Mouse (Mus musculus): ENCODE measurements around the gene Traip. TPM values are rescaled to one million over a fixed set of nuclear protein-coding genes. Genes with fewer than 3 reads are reported as not detected.
"Not testable (repeated sequence)": the region's sequence is repeated elsewhere in the genome, so short reads cannot be mapped to it uniquely, and the experiment has no call there.

The Traip gene
- polyA plus RNA-seq, 1 experiment from 2014 or later: 8.6 TPM

DNA sequence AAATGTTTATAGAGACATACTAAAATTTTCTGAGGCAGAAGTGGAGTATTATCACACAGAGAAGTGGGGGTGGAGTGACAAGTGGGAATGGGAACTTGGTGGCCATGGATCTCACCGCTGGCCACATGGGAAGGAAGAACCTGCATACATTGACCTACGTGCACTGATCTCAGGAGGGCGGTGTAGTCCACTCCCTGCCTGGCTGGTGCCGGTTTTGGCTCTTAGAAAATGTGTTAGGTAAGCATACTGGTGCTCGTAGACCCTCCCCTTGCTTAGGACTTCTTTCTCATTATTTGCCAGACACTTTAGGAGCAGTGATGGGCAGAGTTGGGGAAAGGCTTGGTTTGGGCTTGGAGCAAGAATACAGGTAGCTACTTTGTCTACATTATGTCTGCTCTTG is 58.1 kb downstream of the Traip start:
- Histone ChIP-seq H3K27ac (no peak overlapping the region), H3K27me3 (ENCODE audit: control insufficient read depth, insufficient read depth, low read length) (no peaks in the 10 kb centered on the region), H3K4me3 (replicated peaks; ENCODE audit: low read length) (no peak overlapping the region), H3K9ac (no peak overlapping the region), H3K36me3 (replicated peaks; ENCODE audit: control insufficient read depth, insufficient read depth) (peaks cover 5% of the 10 kb centered on the region; the same call in 1 of the 2 replicates), H3K9me3 (ENCODE audit: control insufficient read depth, low read length) (no peaks in the 10 kb centered on the region), H3K4me2 (replicated peaks) (no peak overlapping the region), H3K4me1 (replicated peaks; ENCODE audit: control insufficient read depth, insufficient read depth, low read length) (peaks cover 18% of the 10 kb centered on the region)
- no peak for ATAC-seq (ENCODE audit: low FRiP score)
- WGBS: 86% methylated on average over 5 of the region's 5 CpGs
- no peak for DNase-seq (ENCODE audit: low spot score)

- no peaks in the 10 kb centered on the region for H3K27me3 ChIP-seq (ENCODE audit: control insufficient read depth, insufficient read depth, low read length)
- peaks cover 5% of the 10 kb centered on the region; the same call in 1 of the 2 replicates for H3K4me1 ChIP-seq (replicated peaks; ENCODE audit: control insufficient read depth, insufficient read depth, low read length)
- no peak overlapping the region for H3K27ac ChIP-seq
- no peak for DNase-seq (ENCODE audit: low spot score)
- H3K9me3 ChIP-seq (ENCODE audit: control insufficient read depth, low read length): no peaks in the 10 kb centered on the region
- ATAC-seq (ENCODE audit: low FRiP score): no peak
- H3K4me2 ChIP-seq (replicated peaks): no peak overlapping the region
- no peak overlapping the region for H3K4me3 ChIP-seq (replicated peaks; ENCODE audit: low read length)
- H3K36me3 ChIP-seq (replicated peaks; ENCODE audit: control insufficient read depth, insufficient read depth): peaks cover 14% of the 10 kb centered on the region; the same call in 1 of the 2 replicates
- no peak overlapping the region for H3K9ac ChIP-seq
These were observed 60.4 kb downstream of the Traip start for GRCm38 (mm10) chr9:108010385-108010784.

DNA sequence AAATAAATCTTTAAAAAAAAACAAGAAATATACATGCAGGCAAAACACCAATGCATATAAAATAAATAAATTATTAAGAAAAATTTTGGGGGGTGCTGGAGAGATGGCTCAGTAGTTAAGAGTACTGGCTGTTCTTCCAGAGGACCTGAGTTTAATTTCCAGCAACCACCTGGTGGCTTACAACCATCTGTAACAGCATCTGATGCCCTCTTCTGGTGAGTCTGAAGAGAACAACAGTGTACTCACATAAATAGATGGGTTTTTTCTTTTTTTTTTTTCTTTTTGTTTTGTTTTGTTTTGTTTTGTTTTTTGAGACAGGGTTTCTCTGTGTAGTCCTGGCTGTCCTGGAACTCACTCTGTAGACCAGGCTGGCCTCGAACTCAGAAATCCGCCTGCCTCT is 63.6 kb downstream of the Traip start:
- ATAC-seq (ENCODE audit: low FRiP score); H3K4me3 ChIP-seq (replicated peaks; ENCODE audit: low read length); H3K4me1 ChIP-seq (replicated peaks; ENCODE audit: control insufficient read depth, insufficient read depth, low read length); DNase-seq (ENCODE audit: low spot score); H3K4me2 ChIP-seq (replicated peaks); H3K9ac ChIP-seq; H3K27ac ChIP-seq; H3K27me3 ChIP-seq (ENCODE audit: control insufficient read depth, insufficient read depth, low read length); H3K9me3 ChIP-seq (ENCODE audit: control insufficient read depth, low read length): not testable (repeated sequence)
- WGBS: 100% methylated on average over 2 of the region's 2 CpGs
- H3K36me3 ChIP-seq (replicated peaks; ENCODE audit: control insufficient read depth, insufficient read depth): peaks cover 23% of the 10 kb centered on the region

GRCm38 (mm10) chr9:108017127-108017526 is 67.2 kb downstream of the Traip start:
- H3K36me3 ChIP-seq (replicated peaks; ENCODE audit: control insufficient read depth, insufficient read depth): peaks cover 23% of the 10 kb centered on the region
- H3K4me2 ChIP-seq (replicated peaks): no peak overlapping the region
- no peaks in the 10 kb centered on the region for H3K27me3 ChIP-seq (ENCODE audit: control insufficient read depth, insufficient read depth, low read length)
- ATAC-seq (ENCODE audit: low FRiP score): no peak
- H3K9ac ChIP-seq: no peak overlapping the region
- DNase-seq (ENCODE audit: low spot score): no peak
- H3K9me3 ChIP-seq (ENCODE audit: control insufficient read depth, low read length): no peaks in the 10 kb centered on the region
- WGBS: 89% methylated on average over 3 of the region's 3 CpGs
- H3K4me1 ChIP-seq (replicated peaks; ENCODE audit: control insufficient read depth, insufficient read depth, low read length): no peaks in the 10 kb centered on the region
- no peak overlapping the region for H3K27ac ChIP-seq
- H3K4me3 ChIP-seq (replicated peaks; ENCODE audit: low read length): no peak overlapping the region

- WGBS: 100% methylated on average over 1 of the region's 1 CpGs
- no peaks in the 10 kb centered on the region for H3K4me1 ChIP-seq (replicated peaks; ENCODE audit: control insufficient read depth, insufficient read depth, low read length)
These were observed 70.8 kb downstream of the Traip start for GRCm38 (mm10) chr9:108020741-108021140.

More at GRCm38 (mm10) chr9:108020741-108021140, 70.8 kb downstream of the Traip start:
- H3K9ac ChIP-seq: no peak overlapping the region
- no peak overlapping the region for H3K27ac ChIP-seq
- no peaks in the 10 kb centered on the region for H3K27me3 ChIP-seq (ENCODE audit: control insufficient read depth, insufficient read depth, low read length)
- no peaks in the 10 kb centered on the region for H3K9me3 ChIP-seq (ENCODE audit: control insufficient read depth, low read length)
- no peak for ATAC-seq (ENCODE audit: low FRiP score)
- H3K4me3 ChIP-seq (replicated peaks; ENCODE audit: low read length): no peak overlapping the region
- no peak overlapping the region for H3K4me2 ChIP-seq (replicated peaks)
- no peak for DNase-seq (ENCODE audit: low spot score)
- H3K36me3 ChIP-seq (replicated peaks; ENCODE audit: control insufficient read depth, insufficient read depth): peaks cover 25% of the 10 kb centered on the region

Other genes with a start within 250 kb of the Traip start
- 17.5 and 17.7 TPM in 2 replicates for gene Sema3f, start 239.7 kb upstream of the Traip start, polyA plus RNA-seq (2014; fragmentation: Nextera tagmentation; extraction: Ambion mirVana)
- 199 and 205 TPM in 2 replicates for gene Rbm5, start 179.1 kb upstream of the Traip start, polyA plus RNA-seq (2014; fragmentation: Nextera tagmentation; extraction: Ambion mirVana)
- gene Rbm6, start 76.9 kb upstream of the Traip start, polyA plus RNA-seq (2014; fragmentation: Nextera tagmentation; extraction: Ambion mirVana): 79.2 and 80.4 TPM in 2 replicates
- gene Mon1a, start 62.0 kb upstream of the Traip start, polyA plus RNA-seq (2014; fragmentation: Nextera tagmentation; extraction: Ambion mirVana): 22.1 and 23.1 TPM in 2 replicates
- 0.95 and 1.2 TPM in 2 replicates for gene Mst1r, start 43.3 kb upstream of the Traip start, polyA plus RNA-seq (2014; fragmentation: Nextera tagmentation; extraction: Ambion mirVana)
- not detected in 2 replicates for gene Actl11, start 21.7 kb upstream of the Traip start, polyA plus RNA-seq (2014; fragmentation: Nextera tagmentation; extraction: Ambion mirVana)
- 16.7 and 20.0 TPM in 2 replicates for gene Camkv, start 14.5 kb upstream of the Traip start, polyA plus RNA-seq (2014; fragmentation: Nextera tagmentation; extraction: Ambion mirVana)
- 5.5 and 8.7 TPM in 2 replicates for gene Uba7, start 25.4 kb downstream of the Traip start, polyA plus RNA-seq (2014; fragmentation: Nextera tagmentation; extraction: Ambion mirVana)
- gene Gm20661, start 32.9 kb downstream of the Traip start, polyA plus RNA-seq (2014; fragmentation: Nextera tagmentation; extraction: Ambion mirVana): 1.2 and 1.3 TPM in 2 replicates
- gene Inka1, start 35.7 kb downstream of the Traip start, polyA plus RNA-seq (2014; fragmentation: Nextera tagmentation; extraction: Ambion mirVana): 16.3 and 18.1 TPM in 2 replicates
- gene Cdhr4, start 42.4 kb downstream of the Traip start, polyA plus RNA-seq (2014; fragmentation: Nextera tagmentation; extraction: Ambion mirVana): 2.2 and 3.4 TPM in 2 replicates
- 0.68 TPM in 1 of 2 replicates, not detected in the other for gene Gm20662, start 46.2 kb downstream of the Traip start, polyA plus RNA-seq (2014; fragmentation: Nextera tagmentation; extraction: Ambion mirVana)
- 55.4 and 60.7 TPM in 2 replicates for gene Ip6k1, start 52.4 kb downstream of the Traip start, polyA plus RNA-seq (2014; fragmentation: Nextera tagmentation; extraction: Ambion mirVana)
- gene Gmppb, start 99.1 kb downstream of the Traip start, polyA plus RNA-seq (2014; fragmentation: Nextera tagmentation; extraction: Ambion mirVana): 17.7 and 18.2 TPM in 2 replicates
- 2.4 and 2.9 TPM in 2 replicates for gene Amigo3, start 103.0 kb downstream of the Traip start, polyA plus RNA-seq (2014; fragmentation: Nextera tagmentation; extraction: Ambion mirVana)
- gene Mst1, start 130.3 kb downstream of the Traip start, polyA plus RNA-seq (2014; fragmentation: Nextera tagmentation; extraction: Ambion mirVana): not detected in 2 replicates
- gene Rnf123, start 133.2 kb downstream of the Traip start, polyA plus RNA-seq (2014; fragmentation: Nextera tagmentation; extraction: Ambion mirVana): 49.9 and 50.9 TPM in 2 replicates
- gene Apeh, start 144.5 kb downstream of the Traip start, polyA plus RNA-seq (2014; fragmentation: Nextera tagmentation; extraction: Ambion mirVana): 44.8 and 48.7 TPM in 2 replicates
- gene Bsn, start 240.2 kb downstream of the Traip start, polyA plus RNA-seq (2014; fragmentation: Nextera tagmentation; extraction: Ambion mirVana): 15.4 and 15.7 TPM in 2 replicates

Data from hindbrain, embryonic 14.5 days (tissue).